Mouse (Mus musculus): Measurements from ENCODE around the gene Cnnm1. TPM values are rescaled to one million over a fixed set of nuclear protein-coding genes. Genes with fewer than 3 reads are reported as not detected.

The Cnnm1 gene
- total and polyA plus RNA-seq, 3 experiments: 0.04 TPM; not detected in 2

GRCm38 (mm10) chr19:43517320-43517719 lies 77.1 kb downstream of the Cnnm1 start (continued):
- TF ChIP-seq JUND (IDR thresholded peaks at IDR 0.05; ENCODE audit: low read depth, low read length): no peak

- TF ChIP-seq NELFE (IDR thresholded peaks at IDR 0.05; ENCODE audit: low read depth, low read length): no peak
- no peak for TF ChIP-seq UBTF (IDR thresholded peaks at IDR 0.05; ENCODE audit: borderline replicate concordance, insufficient read depth, low read depth, low read length)
- no peak for TF ChIP-seq TCF12 (IDR thresholded peaks at IDR 0.05; ENCODE audit: low read depth, low read length)
- TF ChIP-seq TBP (IDR thresholded peaks at IDR 0.05; ENCODE audit: low read depth, low read length): no peak
- no peak for TF ChIP-seq POLR2AphosphoS5 (IDR thresholded peaks at IDR 0.05; ENCODE audit: borderline replicate concordance, low read depth, low read length)
- no peak for TF ChIP-seq TAL1 (IDR thresholded peaks at IDR 0.05; ENCODE audit: low read length)
- TF ChIP-seq BHLHE40 (IDR thresholded peaks at IDR 0.05; ENCODE audit: borderline replicate concordance, low read depth, low read length): no peak
- no peak for TF ChIP-seq MAZ (IDR thresholded peaks at IDR 0.05; ENCODE audit: low read depth, low read length)
- no peak for TF ChIP-seq GATA1 (IDR thresholded peaks at IDR 0.05; ENCODE audit: low read depth, low read length)
- TF ChIP-seq MXI1 (IDR thresholded peaks at IDR 0.05; ENCODE audit: low read depth, low read length): no peak
- no peak for TF ChIP-seq USF1 (IDR thresholded peaks at IDR 0.05; ENCODE audit: low read depth, low read length)
- no peak for TF ChIP-seq E2F4 (IDR thresholded peaks at IDR 0.05; ENCODE audit: borderline replicate concordance, low read depth, low read length)
- no peak for TF ChIP-seq NRF1 (IDR thresholded peaks at IDR 0.05; ENCODE audit: insufficient read depth, low read depth, low read length, poor library complexity, severe bottlenecking)
- no peak for TF ChIP-seq SIN3A (IDR thresholded peaks at IDR 0.05; ENCODE audit: low read length)
- no peak for TF ChIP-seq MYB (IDR thresholded peaks at IDR 0.05; ENCODE audit: low read depth, low read length)
- TF ChIP-seq EP300 (IDR thresholded peaks at IDR 0.05; ENCODE audit: low read depth in 1 of 2, low read length in 2 of 2): no peak
- no peak for TF ChIP-seq SMC3 (IDR thresholded peaks at IDR 0.05; ENCODE audit: low read depth, low read length)
- no peak for TF ChIP-seq USF2 (IDR thresholded peaks at IDR 0.05; ENCODE audit: borderline replicate concordance in 1 of 2, insufficient read depth in 1 of 2, low read depth in 1 of 2, low read length in 2 of 2)
- no peak for TF ChIP-seq ZNF384 (IDR thresholded peaks at IDR 0.05; ENCODE audit: low read depth, low read length)
- no peak for TF ChIP-seq ELF1 (IDR thresholded peaks at IDR 0.05; ENCODE audit: low read depth, low read length)
- no peaks in the 10 kb centered on the region for H3K9me3 ChIP-seq (replicated peaks; ENCODE audit: insufficient read depth, low read length)
- no peak overlapping the region for H3K4me3 ChIP-seq (ENCODE audit: control insufficient read depth in 1 of 2, insufficient read depth in 1 of 2, low read depth in 2 of 2, low read length in 2 of 2)
- no peaks in the 10 kb centered on the region for H3K27me3 ChIP-seq (ENCODE audit: control insufficient read depth in 1 of 2, insufficient read depth in 2 of 2, low read length in 2 of 2)
- no peak overlapping the region for H3K27ac ChIP-seq (ENCODE audit: control insufficient read depth, low read depth, low read length)
- H3K79me2 ChIP-seq (ENCODE audit: control insufficient read depth, insufficient read depth, low read length, poor library complexity): peaks cover 55% of the 10 kb centered on the region
- peaks cover 4 to 7% of the 10 kb centered on the region in 2 experiments; a peak in 2 of 4 replicates for H3K4me1 ChIP-seq (ENCODE audit: control insufficient read depth in 1 of 2, insufficient read depth in 2 of 2, low read length in 2 of 2)
- H3K36me3 ChIP-seq (ENCODE audit: control insufficient read depth in 1 of 2, insufficient read depth in 2 of 2, low read length in 2 of 2): peaks cover 17 to 21% of the 10 kb centered on the region in 2 experiments
- no peak overlapping the region for H3K9ac ChIP-seq (ENCODE audit: control insufficient read depth, low read depth, low read length, poor library complexity, severe bottlenecking)
- no peak for DNase-seq (ENCODE audit: low read depth, low spot score)
Observed at GRCm38 (mm10) chr19:43517808-43518207, 77.6 kb downstream of the Cnnm1 start.
